Mouse (Mus musculus): ENCODE measurements at regions not wholly inside any gene's neighbourhood (a gene's known extent, or its start where the extent isn't known, plus 50 kb on each side); places are given as distances from the start of the nearest gene placed in this dataset.

GRCm38 (mm10) chr9:52425413-52425812, 254.2 kb downstream of the AI593442 start:
- no peak for TF ChIP-seq MAX (IDR thresholded peaks at IDR 0.05; ENCODE audit: low read depth)
- no peak for TF ChIP-seq MYOD1 (IDR thresholded peaks at IDR 0.05; ENCODE audit: control insufficient read depth in 1 of 3, insufficient read length in 2 of 3, low read depth in 2 of 3)
